Mouse (Mus musculus): ENCODE data around the gene Ccdc58. TPM values are rescaled to one million over a fixed set of nuclear protein-coding genes. Genes with fewer than 3 reads are reported as not detected.
A peak's percentile ranks its signal among the peaks of the same experiment; 100 is the strongest.
"Not testable (repeated sequence)": the region's sequence is repeated elsewhere in the genome, so short reads cannot be mapped to it uniquely, and the experiment has no call there.

Gene Ccdc58
- total RNA-seq (2014; fragmentation: Nextera tagmentation): 71.8 and 93.8 TPM in 2 replicates
- 148 and 250 TPM in 2 replicates for total RNA-seq (2017)
- 4.0 and 6.3 TPM in 2 replicates for polyA plus RNA-seq (2012)

DNA sequence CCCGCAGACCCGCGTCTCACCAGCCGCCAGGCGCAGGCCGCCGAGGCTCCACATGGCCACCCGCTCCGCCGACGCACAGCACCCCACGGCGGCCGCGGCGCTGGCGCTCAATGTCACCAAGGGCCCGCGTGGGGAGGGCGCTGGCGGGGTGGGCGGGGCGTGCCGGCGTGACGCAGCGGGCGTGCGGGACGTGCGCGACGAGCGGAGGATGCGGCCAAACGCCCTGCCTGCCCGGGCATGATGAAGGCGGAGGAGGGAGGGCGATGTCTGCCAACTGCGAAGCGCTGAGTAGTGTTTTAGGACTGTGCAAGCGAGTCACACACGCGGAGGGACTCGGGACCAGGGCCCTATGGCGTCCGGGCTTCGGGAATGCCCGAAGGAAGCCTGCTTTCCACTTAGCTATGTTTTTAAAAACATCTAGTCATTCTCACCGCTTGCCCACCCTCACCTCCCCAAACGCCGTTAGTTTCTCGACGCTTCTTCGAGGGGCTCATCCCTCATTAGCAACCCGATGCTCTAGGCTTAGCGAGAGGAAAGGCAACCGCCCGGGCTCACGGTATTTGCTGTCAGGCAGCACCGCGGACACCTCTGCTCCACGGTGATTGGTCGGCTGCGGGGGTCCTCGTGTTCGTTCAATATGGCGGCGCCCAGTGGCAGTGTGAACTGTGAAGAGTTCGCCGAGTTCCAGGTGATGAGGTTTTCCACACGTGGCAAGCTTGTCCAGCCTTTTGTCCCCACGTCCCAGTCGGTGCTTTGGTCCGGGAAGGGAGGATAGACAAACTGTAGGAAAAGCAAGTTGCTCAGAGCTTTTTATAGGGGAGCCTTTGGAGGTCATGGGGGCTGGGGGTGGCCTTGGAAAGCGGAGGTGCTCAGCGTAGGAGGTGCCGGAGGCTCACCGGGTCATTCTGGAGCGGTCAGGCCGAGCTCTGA, at the start of gene Ccdc58, which contains the start of gene Fam162a:
Gene Ccdc58 (plus strand): TSS at position 236 of the 930 bp plus-strand sequence.
Gene Fam162a (minus strand): TSS at position 145 of the 930 bp plus-strand sequence.
- Histone ChIP-seq H3K4me3 (ENCODE audit: low read depth, low read length) (peak within 1 kb of the TSS; percentile 85), H3K9me3 (replicated peaks) (no peaks in the 10 kb centered on the region), H3K4me1 (ENCODE audit: insufficient read depth, low read depth, low read length) (peaks cover 47% of the 10 kb centered on the region), H3K36me3 (replicated peaks) (peaks cover 60% of the 10 kb centered on the region), H3K27me3 (ENCODE audit: insufficient read depth, low read length) (no peaks in the 10 kb centered on the region)
- TF ChIP-seq TAL1 (conservative IDR thresholded peaks at IDR 0.05; ENCODE audit: low read depth, low read length): no peak
- TF ChIP-seq GATA2 (IDR thresholded peaks at IDR 0.05; ENCODE audit: borderline replicate concordance, low read depth, low read length): no peak
- TF ChIP-seq POLR2AphosphoS5 (IDR thresholded peaks at IDR 0.05; ENCODE audit: insufficient replicate concordance, low read depth, low read length): peak; percentile 17; the same call in 1 of the 2 replicates
- DNase-seq (ENCODE audit: low spot score) (peak; percentile 85), ATAC-seq (ENCODE audit: extremely low read depth, insufficient number of reproducible peaks, low FRiP score, poor library complexity, severe bottlenecking) (peak; percentile 82)

DNA sequence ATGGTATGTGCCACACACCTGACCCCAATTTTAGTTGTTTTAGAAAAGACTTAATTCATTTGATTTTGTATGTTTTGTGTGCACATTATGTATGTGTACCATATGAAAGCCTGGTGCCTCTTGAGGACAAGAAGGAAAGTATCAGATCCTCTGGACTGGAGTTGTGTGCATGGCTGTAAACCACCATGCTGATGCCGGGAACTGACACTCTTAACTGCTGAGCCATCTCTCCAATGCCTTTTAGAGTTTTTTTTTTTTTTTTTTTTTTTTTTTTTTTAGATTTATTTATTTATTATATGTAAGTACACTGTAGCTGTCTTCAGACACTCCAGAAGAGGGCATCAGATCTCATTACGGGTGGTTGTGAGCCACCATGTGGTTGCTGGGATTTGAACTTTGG, 43.4 kb upstream of the Ccdc58 start:
- not testable (repeated sequence) for DNase-seq (ENCODE audit: low spot score); H3K4me1 ChIP-seq (ENCODE audit: insufficient read depth, low read depth, low read length); H3K4me3 ChIP-seq (ENCODE audit: low read depth, low read length); H3K27me3 ChIP-seq (ENCODE audit: insufficient read depth, low read length); H3K9me3 ChIP-seq (replicated peaks); ATAC-seq (ENCODE audit: extremely low read depth, insufficient number of reproducible peaks, low FRiP score, poor library complexity, severe bottlenecking)
- H3K36me3 ChIP-seq (replicated peaks): peaks cover 66% of the 10 kb centered on the region

GRCm38 (mm10) chr16:36040640-36041624, 30.6 kb upstream of the Ccdc58 start, which contains the start of gene Wdr5b:
Wdr5b (plus strand) TSS chr16:36041190.
- TF ChIP-seq GATA1 (IDR thresholded peaks at IDR 0.05; ENCODE audit: borderline replicate concordance, low read length): no peak
- no peak for TF ChIP-seq POLR2AphosphoS5 (IDR thresholded peaks at IDR 0.05; ENCODE audit: insufficient replicate concordance, low read depth, low read length)
- TF ChIP-seq GATA2 (IDR thresholded peaks at IDR 0.05; ENCODE audit: borderline replicate concordance, low read depth, low read length): no peak
- no peak for TF ChIP-seq TAL1 (conservative IDR thresholded peaks at IDR 0.05; ENCODE audit: low read depth, low read length)
- TF ChIP-seq CTCF (IDR thresholded peaks at IDR 0.05; ENCODE audit: low read depth, low read length): no peak
- peaks cover 6% of the 10 kb centered on the region for H3K9me3 ChIP-seq (replicated peaks)

DNA sequence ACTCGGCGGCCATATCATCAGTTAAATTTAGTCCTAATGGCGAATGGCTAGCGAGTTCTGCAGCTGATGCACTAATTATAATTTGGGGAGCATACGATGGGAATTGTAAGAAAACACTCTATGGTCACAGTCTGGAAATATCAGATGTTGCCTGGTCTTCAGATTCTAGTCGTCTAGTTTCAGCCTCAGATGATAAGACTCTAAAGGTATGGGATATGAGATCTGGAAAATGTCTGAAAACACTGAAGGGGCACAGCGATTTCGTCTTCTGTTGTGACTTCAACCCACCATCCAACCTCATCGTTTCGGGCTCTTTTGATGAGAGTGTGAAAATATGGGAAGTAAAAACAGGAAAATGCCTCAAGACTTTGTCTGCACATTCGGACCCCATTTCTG, 29.9 kb upstream of the Ccdc58 start:
- H3K4me1 ChIP-seq (ENCODE audit: insufficient read depth, low read depth, low read length): peaks cover 29% of the 10 kb centered on the region
- no peaks in the 10 kb centered on the region for H3K27me3 ChIP-seq (ENCODE audit: insufficient read depth, low read length)
- ATAC-seq (ENCODE audit: extremely low read depth, insufficient number of reproducible peaks, low FRiP score, poor library complexity, severe bottlenecking): no peak
- no peak for DNase-seq (ENCODE audit: low spot score)
- H3K36me3 ChIP-seq (replicated peaks): peaks cover 81% of the 10 kb centered on the region
- peaks cover 6% of the 10 kb centered on the region for H3K9me3 ChIP-seq (replicated peaks)
- TF ChIP-seq GATA2 (IDR thresholded peaks at IDR 0.05; ENCODE audit: borderline replicate concordance, low read depth, low read length) (no peak), GATA1 (IDR thresholded peaks at IDR 0.05; ENCODE audit: borderline replicate concordance, low read length) (no peak)
- peak overlapping the region; percentile 70 for H3K4me3 ChIP-seq (ENCODE audit: low read depth, low read length)

More at GRCm38 (mm10) chr16:36040640-36041624, 30.6 kb upstream of the Ccdc58 start, which contains the start of gene Wdr5b:
- H3K27me3 ChIP-seq (ENCODE audit: insufficient read depth, low read length): no peaks in the 10 kb centered on the region
- H3K4me3 ChIP-seq (ENCODE audit: low read depth, low read length): peak within 1 kb of the TSS; percentile 70
- peaks cover 29% of the 10 kb centered on the region for H3K4me1 ChIP-seq (ENCODE audit: insufficient read depth, low read depth, low read length)
- DNase-seq (ENCODE audit: low spot score) (peak; percentile 79), ATAC-seq (ENCODE audit: extremely low read depth, insufficient number of reproducible peaks, low FRiP score, poor library complexity, severe bottlenecking) (peak; percentile 88)
- H3K36me3 ChIP-seq (replicated peaks): peaks cover 76% of the 10 kb centered on the region

DNA sequence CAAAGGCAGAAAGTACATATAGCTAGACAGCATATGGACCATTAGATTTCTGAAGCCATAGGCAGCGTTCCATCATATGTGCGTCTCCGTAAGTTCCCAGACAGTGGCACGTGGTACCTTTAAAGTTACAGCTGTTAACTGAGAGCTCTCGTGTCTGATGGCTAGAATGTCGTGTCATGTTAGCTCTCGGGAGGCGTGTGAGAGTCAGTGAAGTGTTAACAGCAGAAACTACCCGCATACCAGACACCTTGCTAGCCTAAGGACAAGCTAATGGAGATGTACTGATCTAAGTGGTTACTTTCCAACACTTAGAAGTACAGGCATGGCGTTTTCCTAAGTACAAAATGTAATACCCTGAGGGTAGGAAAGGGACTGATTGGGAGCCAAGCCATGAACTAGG, 28.4 kb upstream of the Ccdc58 start:
- no peak for TF ChIP-seq POLR2AphosphoS5 (IDR thresholded peaks at IDR 0.05; ENCODE audit: insufficient replicate concordance, low read depth, low read length)
- no peak for TF ChIP-seq GATA1 (IDR thresholded peaks at IDR 0.05; ENCODE audit: borderline replicate concordance, low read length)
- TF ChIP-seq CTCF (IDR thresholded peaks at IDR 0.05; ENCODE audit: low read depth, low read length): no peak
- no peak for TF ChIP-seq TAL1 (conservative IDR thresholded peaks at IDR 0.05; ENCODE audit: low read depth, low read length)
- no peak for TF ChIP-seq GATA2 (IDR thresholded peaks at IDR 0.05; ENCODE audit: borderline replicate concordance, low read depth, low read length)
- Histone ChIP-seq H3K36me3 (replicated peaks) (peaks cover 88% of the 10 kb centered on the region), H3K9me3 (replicated peaks) (peaks cover 6% of the 10 kb centered on the region), H3K27me3 (ENCODE audit: insufficient read depth, low read length) (no peaks in the 10 kb centered on the region), H3K4me1 (ENCODE audit: insufficient read depth, low read depth, low read length) (peaks cover 29% of the 10 kb centered on the region), H3K4me3 (ENCODE audit: low read depth, low read length) (no peak overlapping the region)
- DNase-seq (ENCODE audit: low spot score) (no peak), ATAC-seq (ENCODE audit: extremely low read depth, insufficient number of reproducible peaks, low FRiP score, poor library complexity, severe bottlenecking) (no peak)

DNA sequence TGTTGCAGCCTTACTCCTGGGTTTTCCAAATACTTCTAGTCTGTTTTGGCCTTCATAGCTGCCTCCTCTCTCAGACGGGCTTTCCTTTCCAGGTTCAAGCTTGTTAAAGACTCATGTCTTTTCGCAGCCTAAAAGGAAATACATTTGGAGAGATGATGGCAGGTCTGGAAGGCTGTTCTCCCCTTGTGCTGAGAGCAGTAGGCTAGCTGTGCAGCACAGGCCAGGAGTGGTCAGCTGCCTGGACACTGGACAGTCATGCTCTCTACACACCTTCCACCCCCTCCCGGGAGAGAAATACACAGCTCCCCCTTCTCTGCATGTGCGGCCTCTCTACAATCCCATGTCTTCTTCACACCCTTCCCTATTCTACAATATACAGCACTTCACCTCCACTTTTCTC, 27.5 kb upstream of the Ccdc58 start:
- Histone ChIP-seq H3K9me3 (replicated peaks) (peaks cover 6% of the 10 kb centered on the region), H3K36me3 (replicated peaks) (peaks cover 91% of the 10 kb centered on the region), H3K27me3 (ENCODE audit: insufficient read depth, low read length) (no peaks in the 10 kb centered on the region), H3K4me1 (ENCODE audit: insufficient read depth, low read depth, low read length) (peaks cover 29% of the 10 kb centered on the region), H3K4me3 (ENCODE audit: low read depth, low read length) (no peak overlapping the region)
- DNase-seq (ENCODE audit: low spot score): no peak
- ATAC-seq (ENCODE audit: extremely low read depth, insufficient number of reproducible peaks, low FRiP score, poor library complexity, severe bottlenecking): no peak
- TF ChIP-seq CTCF (IDR thresholded peaks at IDR 0.05; ENCODE audit: low read depth, low read length): no peak
- no peak for TF ChIP-seq TAL1 (conservative IDR thresholded peaks at IDR 0.05; ENCODE audit: low read depth, low read length)
- 0 out of 2 replicates have a peak, but pooled peaks have one; percentile 17 for TF ChIP-seq POLR2AphosphoS5 (IDR thresholded peaks at IDR 0.05; ENCODE audit: insufficient replicate concordance, low read depth, low read length)
- TF ChIP-seq GATA2 (IDR thresholded peaks at IDR 0.05; ENCODE audit: borderline replicate concordance, low read depth, low read length): no peak
- no peak for TF ChIP-seq GATA1 (IDR thresholded peaks at IDR 0.05; ENCODE audit: borderline replicate concordance, low read length)
